Mouse (Mus musculus) forebrain, embryonic 12.5 days (tissue): ENCODE results near the gene Slu7. TPM values are rescaled to one million over a fixed set of nuclear protein-coding genes. Genes with fewer than 3 reads are reported as not detected.

Experiments used
- ATAC-seq: fragments of 200-750 bp; cut with Nextera tagmentation; 2 replicates; pipeline ENCODE4 v1.8.0; 2017; ENCODE audit warnings: moderate TSS enrichment; ENCODE audit not compliant: low FRiP score
- H3K27ac ChIP-seq: fragments of 300-500 bp; sonication (generic); 2 replicates; pipeline ENCODE4 v1.5.1; 2016; ENCODE audit warnings: mild to moderate bottlenecking
- H3K27me3 ChIP-seq: fragments of 300-500 bp; sonication (generic); 2 replicates; pipeline ENCODE4 v1.6.1; 2016; ENCODE audit warnings: mild to moderate bottlenecking
- H3K36me3 ChIP-seq: fragments of 300-500 bp; sonication (generic); replicated peaks from 2 replicates; pipeline ENCODE4 v1.6.1; 2016; ENCODE audit warnings: mild to moderate bottlenecking
- H3K4me1 ChIP-seq: fragments of 300-500 bp; sonication (generic); 2 replicates; pipeline ENCODE4 v1.6.1; 2016
- H3K4me2 ChIP-seq: fragments of 300-500 bp; sonication (generic); 2 replicates; pipeline ENCODE4 v1.6.1; 2016; ENCODE audit warnings: mild to moderate bottlenecking, moderate library complexity
- H3K4me3 ChIP-seq: fragments of 300-500 bp; sonication (generic); replicated peaks from 2 replicates; pipeline ENCODE4 v1.5.1; 2016; ENCODE audit warnings: mild to moderate bottlenecking
- H3K9ac ChIP-seq: fragments of 300-500 bp; sonication (generic); 2 replicates; pipeline ENCODE4 v1.6.1; 2016; ENCODE audit warnings: mild to moderate bottlenecking
- H3K9me3 ChIP-seq: fragments of 300-500 bp; sonication (generic); 2 replicates; pipeline ENCODE4 v1.6.1; 2016
- WGBS: fragments of 180-500 bp; shearing (Covaris S2); methylation state at CpG from one replicate; pipeline ENCODE4 v1.1.7; 2016; 5-methylcytosine and 5-hydroxymethylcytosine counted together
- polyA plus RNA-seq: library from polyadenylated mRNA; unstranded; fragments of >200 nt; fragmentation: Nextera tagmentation; extraction: Ambion mirVana; gene quantifications from 2 replicates; pipeline ENCODE4 v1.2.1, GENCODE M21; 2016

The Slu7 gene
- polyA plus RNA-seq, 1 experiment from 2014 or later: 66.9 TPM

- Histone ChIP-seq H3K27ac (no peak within 1 kb of the TSS), H3K9me3 (no peaks in the 10 kb centered on the region), H3K4me3 (peak within 1 kb of the TSS; percentile 35), H3K4me2 (peak within 1 kb of the TSS; percentile 64), H3K9ac (peak within 1 kb of the TSS; percentile 33; the same call in 1 of the 2 replicates), H3K4me1 (peaks cover 10% of the 10 kb centered on the region), H3K36me3 (no peaks in the 10 kb centered on the region), H3K27me3 (peaks cover 18% of the 10 kb centered on the region)
- WGBS: 2% methylated on average over 24 of the region's 24 CpGs
- peak; percentile 71 for ATAC-seq
Observed at GRCm38 (mm10) chr11:43474225-43474774, 40.8 kb downstream of the Slu7 start, which contains the start of gene C1qtnf2. TSS of gene C1qtnf2 (plus strand) at chr11:43474276.

GRCm38 (mm10) chr11:43479376-43479775 lies 45.8 kb downstream of the Slu7 start:
- Histone ChIP-seq H3K4me1 (peaks cover 6% of the 10 kb centered on the region), H3K9me3 (no peaks in the 10 kb centered on the region), H3K9ac (no peak overlapping the region), H3K27ac (no peak overlapping the region), H3K27me3 (peaks cover 17% of the 10 kb centered on the region), H3K36me3 (no peaks in the 10 kb centered on the region), H3K4me3 (no peak overlapping the region), H3K4me2 (no peak overlapping the region)
- no peak for ATAC-seq
- WGBS: 86% methylated on average over 3 of the region's 3 CpGs

- H3K4me1 ChIP-seq: peaks cover 10% of the 10 kb centered on the region
- H3K9me3 ChIP-seq: no peaks in the 10 kb centered on the region
- no peaks in the 10 kb centered on the region for H3K36me3 ChIP-seq
- no peak overlapping the region for H3K9ac ChIP-seq
- no peak overlapping the region for H3K4me2 ChIP-seq
- H3K27ac ChIP-seq: no peak overlapping the region
- 60% methylated on average over 5 of the region's 5 CpGs for WGBS
- peaks cover 9% of the 10 kb centered on the region; the same call in 1 of the 2 replicates for H3K27me3 ChIP-seq
- ATAC-seq: no peak
- no peak overlapping the region for H3K4me3 ChIP-seq
Observed at GRCm38 (mm10) chr11:43480561-43480960, 47.0 kb downstream of the Slu7 start.

- H3K9me3 ChIP-seq: no peaks in the 10 kb centered on the region
- H3K9ac ChIP-seq: no peak overlapping the region
- no peak for ATAC-seq
- H3K4me3 ChIP-seq: no peak overlapping the region
- H3K27ac ChIP-seq: no peak overlapping the region
- H3K36me3 ChIP-seq: no peaks in the 10 kb centered on the region
- 60% methylated on average over 3 of the region's 3 CpGs for WGBS
- 0 out of 2 replicates have a peak, but pooled peaks cover 4% of the 10 kb centered on the region for H3K27me3 ChIP-seq
- no peak overlapping the region for H3K4me2 ChIP-seq
- peaks cover 10% of the 10 kb centered on the region for H3K4me1 ChIP-seq
Observed at GRCm38 (mm10) chr11:43481672-43482522, 48.4 kb downstream of the Slu7 start.

- H3K27ac ChIP-seq: no peak overlapping the region
- ATAC-seq: no peak
- H3K4me3 ChIP-seq: no peak overlapping the region
- peaks cover 10% of the 10 kb centered on the region for H3K4me1 ChIP-seq
- no peaks in the 10 kb centered on the region for H3K36me3 ChIP-seq
- no peak overlapping the region for H3K4me2 ChIP-seq
- no peak overlapping the region for H3K9ac ChIP-seq
- 0 out of 2 replicates have a peak, but pooled peaks cover 4% of the 10 kb centered on the region for H3K27me3 ChIP-seq
- whole genome bisulfite sequencing: 70% methylated on average over 6 of the region's 6 CpGs
- no peaks in the 10 kb centered on the region for H3K9me3 ChIP-seq
Observed at GRCm38 (mm10) chr11:43483122-43483792, 49.7 kb downstream of the Slu7 start.

- Histone ChIP-seq H3K9me3 (no peaks in the 10 kb centered on the region), H3K4me2 (no peak overlapping the region; the same call in 1 of the 2 replicates), H3K36me3 (no peaks in the 10 kb centered on the region), H3K27ac (no peak overlapping the region), H3K4me3 (no peak overlapping the region), H3K27me3 (0 out of 2 replicates have a peak, but pooled peaks cover 4% of the 10 kb centered on the region), H3K9ac (no peak overlapping the region), H3K4me1 (peaks cover 10% of the 10 kb centered on the region)
- ATAC-seq: no peak
- WGBS: 79% methylated on average over 4 of the region's 4 CpGs
Observed at GRCm38 (mm10) chr11:43484057-43484456, 50.5 kb downstream of the Slu7 start.

- no peak overlapping the region for H3K27ac ChIP-seq
- ATAC-seq: 0 out of 2 replicates have a peak, but pooled peaks have one; percentile 39
- 52% methylated on average over 11 of the region's 11 CpGs for WGBS
- 0 out of 2 replicates have a peak, but pooled peaks cover 4% of the 10 kb centered on the region for H3K27me3 ChIP-seq
- H3K9me3 ChIP-seq: no peaks in the 10 kb centered on the region
- H3K4me1 ChIP-seq: peaks cover 10% of the 10 kb centered on the region
- no peaks in the 10 kb centered on the region for H3K36me3 ChIP-seq
- no peak overlapping the region; the same call in 1 of the 2 replicates for H3K4me2 ChIP-seq
- no peak overlapping the region for H3K4me3 ChIP-seq
- H3K9ac ChIP-seq: no peak overlapping the region
Observed at GRCm38 (mm10) chr11:43484652-43485051, 51.1 kb downstream of the Slu7 start.

- Histone ChIP-seq H3K36me3 (no peaks in the 10 kb centered on the region), H3K9ac (no peak overlapping the region), H3K4me2 (no peak overlapping the region), H3K4me1 (peaks cover 10% of the 10 kb centered on the region), H3K4me3 (no peak overlapping the region), H3K9me3 (no peaks in the 10 kb centered on the region), H3K27me3 (0 out of 2 replicates have a peak, but pooled peaks cover 4% of the 10 kb centered on the region), H3K27ac (no peak overlapping the region)
- ATAC-seq: no peak
- WGBS: 93% methylated on average over 9 of the region's 9 CpGs
Observed at GRCm38 (mm10) chr11:43485855-43486254, 52.3 kb downstream of the Slu7 start.

GRCm38 (mm10) chr11:43492663-43493062 lies 59.1 kb downstream of the Slu7 start:
- WGBS: 34% methylated on average over 7 of the region's 7 CpGs

GRCm38 (mm10) chr11:43493815-43494409 lies 60.4 kb downstream of the Slu7 start:
- no peak overlapping the region for H3K4me3 ChIP-seq
- peak; percentile 89 for ATAC-seq
- H3K9me3 ChIP-seq: no peaks in the 10 kb centered on the region
- WGBS: 24% methylated on average over 6 of the region's 6 CpGs
- peaks cover 3% of the 10 kb centered on the region; the same call in 1 of the 2 replicates for H3K4me1 ChIP-seq
- no peak overlapping the region for H3K9ac ChIP-seq
- no peak overlapping the region for H3K27ac ChIP-seq
- H3K36me3 ChIP-seq: no peaks in the 10 kb centered on the region
- H3K27me3 ChIP-seq: no peaks in the 10 kb centered on the region
- H3K4me2 ChIP-seq: no peak overlapping the region

More at GRCm38 (mm10) chr11:43492663-43493062, 59.1 kb downstream of the Slu7 start:
- Histone ChIP-seq H3K36me3 (no peaks in the 10 kb centered on the region), H3K4me1 (peaks cover 3% of the 10 kb centered on the region; the same call in 1 of the 2 replicates), H3K4me2 (no peak overlapping the region), H3K27ac (no peak overlapping the region), H3K4me3 (no peak overlapping the region), H3K27me3 (no peaks in the 10 kb centered on the region), H3K9ac (no peak overlapping the region), H3K9me3 (no peaks in the 10 kb centered on the region)
- ATAC-seq: peak; percentile 22; the same call in 1 of the 2 replicates

GRCm38 (mm10) chr11:43495037-43495436 lies 61.5 kb downstream of the Slu7 start:
- Histone ChIP-seq H3K27ac (no peak overlapping the region), H3K4me2 (no peak overlapping the region), H3K9me3 (no peaks in the 10 kb centered on the region), H3K4me1 (peaks cover 3% of the 10 kb centered on the region; the same call in 1 of the 2 replicates), H3K9ac (no peak overlapping the region), H3K27me3 (no peaks in the 10 kb centered on the region), H3K4me3 (no peak overlapping the region), H3K36me3 (no peaks in the 10 kb centered on the region)
- ATAC-seq: no peak
- WGBS: 47% methylated on average over 8 of the region's 8 CpGs
